Mouse (Mus musculus): ENCODE measurements at regions not wholly inside any gene's neighbourhood (a gene's known extent, or its start where the extent isn't known, plus 50 kb on each side); places are given as distances from the start of the nearest gene placed in this dataset.

DNA sequence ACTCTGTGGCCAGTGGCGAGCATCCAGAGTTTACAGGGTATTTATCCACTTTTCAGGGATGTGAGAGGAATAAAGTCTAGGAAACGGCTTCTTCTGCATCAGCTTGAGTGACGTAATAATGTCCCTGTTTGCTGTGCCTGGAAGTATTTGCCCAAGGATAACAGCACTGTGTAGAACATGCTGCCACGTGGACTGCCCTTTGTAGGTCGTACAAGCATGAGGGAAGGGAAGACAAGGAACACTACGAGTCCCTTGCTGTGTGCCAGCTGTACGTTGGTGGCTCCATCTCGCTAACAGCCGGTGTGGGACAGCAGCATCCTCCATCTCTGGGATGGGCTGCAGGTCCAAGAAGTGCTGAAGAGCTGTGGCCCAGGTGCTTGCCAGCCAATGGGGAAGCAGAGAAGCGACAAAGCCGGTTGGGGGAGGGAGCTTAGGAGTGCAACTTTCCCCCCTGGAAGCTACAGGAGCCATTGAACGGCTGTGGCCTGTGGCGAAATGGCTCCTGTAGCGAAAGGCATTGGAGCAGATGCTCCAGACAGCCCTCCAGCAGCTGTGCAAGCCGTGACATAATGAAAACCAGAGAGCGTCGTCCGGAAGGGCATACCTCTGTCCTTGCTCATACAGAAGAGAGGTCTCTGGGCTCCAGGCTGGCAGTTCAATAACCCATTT, 65.0 kb upstream of the Epcam start:
- H3K4me3 ChIP-seq, result no peak overlapping the region

DNA sequence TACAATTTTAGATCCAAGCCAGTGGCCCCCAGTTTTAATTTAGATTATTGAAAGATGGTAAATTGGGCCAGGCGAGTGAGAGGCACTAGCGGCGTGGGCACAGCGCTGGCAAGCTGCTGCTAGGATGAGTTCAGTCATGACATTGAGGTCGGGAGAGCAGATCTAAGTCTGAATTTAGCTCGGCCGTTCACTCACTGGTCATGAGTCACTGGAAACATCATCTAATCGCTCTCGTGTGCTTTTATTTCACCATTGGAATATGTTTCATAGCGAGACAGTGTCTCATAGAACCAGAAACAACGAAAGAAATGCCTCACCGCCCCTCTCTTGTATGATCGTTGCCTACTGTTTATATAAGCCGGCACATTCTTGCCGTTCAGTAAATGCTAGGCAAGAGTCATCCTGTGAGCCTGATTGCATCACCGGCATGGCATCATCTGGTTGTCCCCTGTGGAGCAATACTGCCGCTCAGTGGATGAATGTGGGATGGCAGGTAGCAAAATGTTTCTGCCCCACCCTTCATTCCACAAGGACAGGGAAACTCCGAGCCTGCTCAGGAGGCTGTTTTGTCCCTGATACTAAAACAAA, 64.3 kb upstream of the Epcam start:
- peaks cover 7% of the 10 kb centered on the region for H3K4me1 ChIP-seq
- no peak overlapping the region for H3K27ac ChIP-seq
- no peaks in the 10 kb centered on the region for H3K27me3 ChIP-seq
- H3K36me3 ChIP-seq (ENCODE audit: poor library complexity, severe bottlenecking), result no peaks in the 10 kb centered on the region
- peak overlapping the region; percentile 52 for H3K4me2 ChIP-seq
- no peaks in the 10 kb centered on the region for H3K9me3 ChIP-seq (replicated peaks)
- 9% methylated on average over 18 of the region's 18 CpGs for WGBS
- H3K9ac ChIP-seq, result peak overlapping the region; percentile 37; the same call in 1 of the 2 replicates
- ATAC-seq, result peak; percentile 87
- no peak overlapping the region for H3K4me3 ChIP-seq

More for the DNA sequence above, 65.0 kb upstream of the Epcam start:
- no peak overlapping the region for H3K27ac ChIP-seq
- no peaks in the 10 kb centered on the region for H3K27me3 ChIP-seq
- H3K9me3 ChIP-seq (replicated peaks), result no peaks in the 10 kb centered on the region
- H3K36me3 ChIP-seq (ENCODE audit: poor library complexity, severe bottlenecking), result no peaks in the 10 kb centered on the region
- no peak for ATAC-seq
- WGBS, result 53% methylated on average over 18 of the region's 18 CpGs
- peaks cover 7% of the 10 kb centered on the region for H3K4me1 ChIP-seq
- H3K9ac ChIP-seq, result 0 out of 2 replicates have a peak overlapping the region, but pooled peaks have one; percentile 37
- peak overlapping the region; percentile 52 for H3K4me2 ChIP-seq

DNA sequence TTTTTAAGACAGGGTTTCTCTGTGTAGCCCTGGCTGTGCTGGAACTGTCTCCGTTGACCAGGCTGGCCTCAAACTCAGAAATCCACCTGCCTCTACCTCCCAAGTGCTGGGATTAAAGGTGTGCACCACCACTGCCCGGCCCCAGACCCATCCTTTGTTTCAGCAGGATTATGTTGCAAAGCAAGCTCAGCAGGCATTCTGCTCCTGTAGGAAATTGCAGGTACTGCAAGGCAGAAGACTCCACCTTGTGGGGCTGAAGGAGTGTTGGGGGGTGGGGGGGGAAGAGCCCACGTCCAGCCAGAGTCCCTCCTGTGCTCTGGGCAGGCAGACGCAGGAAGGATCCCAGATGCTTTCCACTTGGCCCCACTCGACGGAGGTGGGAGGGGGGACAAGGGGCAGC, 52.2 kb upstream of the Epcam start:
- H3K27ac ChIP-seq, result no peak overlapping the region
- H3K4me3 ChIP-seq, result no peak overlapping the region
- H3K36me3 ChIP-seq (ENCODE audit: poor library complexity, severe bottlenecking), result no peaks in the 10 kb centered on the region
- ATAC-seq, result no peak
- H3K4me2 ChIP-seq, result no peak overlapping the region
- H3K27me3 ChIP-seq, result no peaks in the 10 kb centered on the region
- 55% methylated on average over 6 of the region's 6 CpGs for WGBS
- no peaks in the 10 kb centered on the region for H3K4me1 ChIP-seq
- H3K9ac ChIP-seq, result no peak overlapping the region
- H3K9me3 ChIP-seq (replicated peaks), result 0 out of 2 replicates have a peak, but pooled peaks cover 8% of the 10 kb centered on the region

DNA sequence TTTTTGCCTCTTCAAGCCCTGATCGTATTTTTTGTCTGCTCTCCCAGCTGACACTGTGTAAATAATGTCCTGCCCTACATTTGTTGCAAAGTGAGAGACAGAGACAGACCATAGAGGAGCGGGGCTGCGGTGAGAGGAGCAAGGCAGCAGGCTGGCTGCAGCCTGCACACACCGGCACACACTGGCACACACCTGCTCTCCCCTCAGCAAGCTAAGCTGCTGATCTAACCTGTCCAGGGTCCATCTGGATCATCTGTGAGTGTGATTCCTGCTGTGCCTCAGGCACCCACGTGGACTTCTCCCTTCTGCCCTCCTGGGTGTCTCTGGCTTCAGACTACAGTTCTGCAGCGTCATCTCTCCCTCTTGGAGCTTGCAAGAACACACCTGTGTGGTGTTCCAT, 50.4 kb upstream of the Epcam start:
- no peak overlapping the region for H3K4me2 ChIP-seq
- 64% methylated on average over 6 of the region's 6 CpGs for WGBS
- no peak overlapping the region for H3K9ac ChIP-seq
- H3K4me3 ChIP-seq, result no peak overlapping the region
- H3K27me3 ChIP-seq, result no peaks in the 10 kb centered on the region
- H3K9me3 ChIP-seq (replicated peaks), result 0 out of 2 replicates have a peak, but pooled peaks cover 8% of the 10 kb centered on the region
- ATAC-seq, result no peak
- H3K4me1 ChIP-seq, result no peaks in the 10 kb centered on the region
- no peak overlapping the region for H3K27ac ChIP-seq
- H3K36me3 ChIP-seq (ENCODE audit: poor library complexity, severe bottlenecking), result no peaks in the 10 kb centered on the region

All from forebrain, embryonic 13.5 days (tissue).